Mouse (Mus musculus) kidney, embryonic 14.5 days (tissue): ENCODE measurements around the gene Gpr4. TPM values are rescaled to one million over a fixed set of nuclear protein-coding genes. Genes with fewer than 3 reads are reported as not detected.

ENCODE experiments used
- ATAC-seq: fragments of 200-750 bp; cut with Nextera tagmentation; 2 replicates; pipeline ENCODE4 v1.8.0; 2017; ENCODE audit warnings: moderate number of reproducible peaks, mild to moderate bottlenecking, moderate TSS enrichment, moderate library complexity; ENCODE audit not compliant: low FRiP score, low TSS enrichment
- H3K27ac ChIP-seq: fragments of 300-500 bp; sonication (generic); 2 replicates; pipeline ENCODE4 v1.5.1; 2014; ENCODE audit warnings: low read depth, mild to moderate bottlenecking, low read length, moderate library complexity, mixed read lengths
- H3K27me3 ChIP-seq: fragments of 300-500 bp; sonication (generic); 2 replicates; pipeline ENCODE4 v1.6.1; 2014; ENCODE audit warnings: mild to moderate bottlenecking, low read length; ENCODE audit not compliant: control insufficient read depth, insufficient read depth
- H3K36me3 ChIP-seq: fragments of 300-500 bp; sonication (generic); 2 replicates; pipeline ENCODE4 v1.6.1; 2014; ENCODE audit warnings: low read length, mixed read lengths; ENCODE audit not compliant: control insufficient read depth, insufficient read depth
- H3K4me1 ChIP-seq: fragments of 300-500 bp; sonication (generic); 2 replicates; pipeline ENCODE4 v1.6.1; 2014; ENCODE audit warnings: low read length, mixed read lengths; ENCODE audit not compliant: control insufficient read depth, insufficient read depth
- H3K4me2 ChIP-seq: fragments of 300-500 bp; sonication (generic); replicated peaks from 2 replicates; pipeline ENCODE4 v1.6.1; 2014; ENCODE audit warnings: low read depth, mild to moderate bottlenecking, low read length
- H3K4me3 ChIP-seq: fragments of 300-500 bp; sonication (generic); 2 replicates; pipeline ENCODE4 v1.5.1; 2014; ENCODE audit warnings: mild to moderate bottlenecking, low read length
- H3K9ac ChIP-seq: fragments of 300-500 bp; sonication (generic); 2 replicates; pipeline ENCODE4 v1.6.1; 2014; ENCODE audit warnings: low read depth, mild to moderate bottlenecking, low read length, moderate library complexity
- H3K9me3 ChIP-seq: fragments of 300-500 bp; sonication (generic); 2 replicates; pipeline ENCODE4 v1.6.1; 2016; ENCODE audit warnings: low read length; ENCODE audit not compliant: control insufficient read depth
- WGBS: fragments of 180-500 bp; shearing (Covaris S2); extraction: QIAGEN DNeasy Blood & Tissue Kit; methylation state at CpG from one replicate; pipeline ENCODE4 v1.1.7; 2014; 5-methylcytosine and 5-hydroxymethylcytosine counted together
- polyA plus RNA-seq: library from polyadenylated mRNA; unstranded; fragments of >200 nt; fragmentation: Nextera tagmentation; extraction: Ambion mirVana; gene quantifications from 2 replicates; pipeline ENCODE4 v1.2.1, GENCODE M21; 2014

The Gpr4 gene
- polyA plus RNA-seq, 1 experiment from 2014 or later: 3.4 TPM

- under 1% methylated on average over 85 of the region's 91 CpGs for WGBS
- peak within 1 kb of the TSS; percentile 88 for H3K4me2 ChIP-seq
These were observed 15.8 kb downstream of the Gpr4 start, which contains the start of gene Opa3 for GRCm38 (mm10) chr7:19227883-19228792. Gene Opa3 (plus strand): TSS chr7:19228334.

GRCm38 (mm10) chr7:19228793-19229148 is 16.4 kb downstream of the Gpr4 start:
- H3K4me2 ChIP-seq: peak overlapping the region; percentile 79
- no peak for ATAC-seq
- H3K36me3 ChIP-seq: no peaks in the 10 kb centered on the region
- H3K27me3 ChIP-seq: no peaks in the 10 kb centered on the region
- H3K9me3 ChIP-seq: no peaks in the 10 kb centered on the region
- H3K4me3 ChIP-seq: peak overlapping the region; percentile 70
- peak overlapping the region; percentile 73 for H3K27ac ChIP-seq
- H3K9ac ChIP-seq: peak overlapping the region; percentile 84
- under 1% methylated on average over 14 of the region's 14 CpGs for WGBS
- H3K4me1 ChIP-seq: peaks cover 7% of the 10 kb centered on the region; the same call in 1 of the 2 replicates

More at GRCm38 (mm10) chr7:19227883-19228792, 15.8 kb downstream of the Gpr4 start, which contains the start of gene Opa3:
- Histone ChIP-seq H3K9me3 (no peaks in the 10 kb centered on the region), H3K27ac (peak within 1 kb of the TSS; percentile 98), H3K4me3 (peak within 1 kb of the TSS; percentile 70), H3K27me3 (no peaks in the 10 kb centered on the region), H3K36me3 (no peaks in the 10 kb centered on the region), H3K4me1 (peaks cover 7% of the 10 kb centered on the region; the same call in 1 of the 2 replicates), H3K9ac (peak within 1 kb of the TSS; percentile 84)
- peak; percentile 95 for ATAC-seq

- WGBS: 36% methylated on average over 5 of the region's 5 CpGs
- peak overlapping the region; percentile 79 for H3K4me2 ChIP-seq
- H3K9me3 ChIP-seq: no peaks in the 10 kb centered on the region
- peak overlapping the region; percentile 66 for H3K9ac ChIP-seq
- no peak for ATAC-seq
- peaks cover 7% of the 10 kb centered on the region; the same call in 1 of the 2 replicates for H3K4me1 ChIP-seq
- H3K4me3 ChIP-seq: peak overlapping the region; percentile 70
- no peaks in the 10 kb centered on the region for H3K27me3 ChIP-seq
- H3K27ac ChIP-seq: no peak overlapping the region; the same call in 1 of the 2 replicates
- no peaks in the 10 kb centered on the region for H3K36me3 ChIP-seq
These were observed 17.1 kb downstream of the Gpr4 start for GRCm38 (mm10) chr7:19229404-19229803.

- Histone ChIP-seq H3K27me3 (no peaks in the 10 kb centered on the region), H3K36me3 (no peaks in the 10 kb centered on the region), H3K4me2 (no peak overlapping the region), H3K4me3 (no peak overlapping the region), H3K27ac (no peak overlapping the region), H3K9ac (no peak overlapping the region), H3K4me1 (peaks cover 7% of the 10 kb centered on the region; the same call in 1 of the 2 replicates), H3K9me3 (no peaks in the 10 kb centered on the region)
- ATAC-seq: no peak
- 88% methylated on average over 2 of the region's 2 CpGs for WGBS
These were observed 17.8 kb downstream of the Gpr4 start for GRCm38 (mm10) chr7:19230041-19230580.

GRCm38 (mm10) chr7:19230899-19231298 is 18.6 kb downstream of the Gpr4 start:
- Histone ChIP-seq H3K4me1 (peaks cover 7% of the 10 kb centered on the region; the same call in 1 of the 2 replicates), H3K27me3 (no peaks in the 10 kb centered on the region), H3K4me2 (no peak overlapping the region), H3K9ac (no peak overlapping the region), H3K36me3 (no peaks in the 10 kb centered on the region), H3K9me3 (no peaks in the 10 kb centered on the region), H3K4me3 (no peak overlapping the region), H3K27ac (no peak overlapping the region)
- 93% methylated on average over 5 of the region's 5 CpGs for WGBS
- ATAC-seq: no peak

- ATAC-seq: no peak
- Histone ChIP-seq H3K9me3 (no peaks in the 10 kb centered on the region), H3K4me2 (no peak overlapping the region), H3K4me1 (peaks cover 3% of the 10 kb centered on the region; the same call in 1 of the 2 replicates), H3K36me3 (no peaks in the 10 kb centered on the region), H3K27ac (no peak overlapping the region), H3K27me3 (no peaks in the 10 kb centered on the region), H3K9ac (no peak overlapping the region), H3K4me3 (no peak overlapping the region)
- WGBS: 94% methylated on average over 3 of the region's 3 CpGs
These were observed 19.5 kb downstream of the Gpr4 start for GRCm38 (mm10) chr7:19231849-19232248.

GRCm38 (mm10) chr7:19234652-19235051 is 22.3 kb downstream of the Gpr4 start:
- Histone ChIP-seq H3K4me2 (no peak overlapping the region), H3K9ac (no peak overlapping the region), H3K9me3 (no peaks in the 10 kb centered on the region), H3K4me3 (no peak overlapping the region), H3K4me1 (no peaks in the 10 kb centered on the region), H3K27ac (no peak overlapping the region), H3K36me3 (no peaks in the 10 kb centered on the region), H3K27me3 (no peaks in the 10 kb centered on the region)
- WGBS: 77% methylated on average over 5 of the region's 5 CpGs
- ATAC-seq: no peak

GRCm38 (mm10) chr7:19235092-19235671 is 22.8 kb downstream of the Gpr4 start:
- Histone ChIP-seq H3K4me2 (no peak overlapping the region), H3K27me3 (no peaks in the 10 kb centered on the region), H3K9ac (peak overlapping the region; percentile 31; the same call in 1 of the 2 replicates), H3K36me3 (no peaks in the 10 kb centered on the region), H3K4me1 (no peaks in the 10 kb centered on the region), H3K9me3 (no peaks in the 10 kb centered on the region), H3K27ac (no peak overlapping the region), H3K4me3 (no peak overlapping the region)
- ATAC-seq: no peak
- 84% methylated on average over 2 of the region's 2 CpGs for WGBS
